Mouse (Mus musculus): ENCODE measurements around the gene Erc1. TPM values are rescaled to one million over a fixed set of nuclear protein-coding genes. Genes with fewer than 3 reads are reported as not detected.

The Erc1 gene
- polyA plus RNA-seq, 1 experiment from 2014 or later, result 18.7 TPM

Other genes starting within 250 kb of the Erc1 start
- gene Rad52, start 54.5 kb upstream of the Erc1 start, polyA plus RNA-seq (2016; fragmentation: Nextera tagmentation; extraction: Ambion mirVana), result 13.5 and 15.9 TPM in 2 replicates
- 94.6 and 107 TPM in 2 replicates for gene Wnk1, start 190.5 kb upstream of the Erc1 start, polyA plus RNA-seq (2016; fragmentation: Nextera tagmentation; extraction: Ambion mirVana)
- gene Ninj2, start 245.2 kb upstream of the Erc1 start, polyA plus RNA-seq (2016; fragmentation: Nextera tagmentation; extraction: Ambion mirVana), result not detected in 2 replicates